Mouse (Mus musculus): ENCODE measurements around the gene Nsun2.

Nsun2 gene

DNA sequence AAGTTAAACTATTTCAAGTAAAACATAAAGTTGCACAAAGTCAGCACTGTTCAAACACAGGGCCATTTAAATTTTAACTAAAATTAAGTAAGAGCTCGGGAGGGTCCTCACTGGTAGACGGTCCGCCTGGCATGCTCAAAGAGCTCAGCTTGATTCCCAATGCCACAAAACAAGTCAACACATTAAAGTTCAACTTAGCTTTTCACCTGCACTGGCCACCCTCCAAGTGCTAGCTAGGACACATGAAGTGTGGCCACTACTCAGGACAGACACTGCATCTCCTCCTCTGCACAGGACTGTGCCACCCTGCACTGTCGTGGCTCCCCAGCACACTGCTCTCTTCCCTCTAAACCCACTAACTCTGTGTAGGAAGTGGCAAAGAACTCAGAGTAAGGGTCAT is 7.7 kb upstream of the Nsun2 start:
- peak; percentile 86 for DNase-seq

DNA sequence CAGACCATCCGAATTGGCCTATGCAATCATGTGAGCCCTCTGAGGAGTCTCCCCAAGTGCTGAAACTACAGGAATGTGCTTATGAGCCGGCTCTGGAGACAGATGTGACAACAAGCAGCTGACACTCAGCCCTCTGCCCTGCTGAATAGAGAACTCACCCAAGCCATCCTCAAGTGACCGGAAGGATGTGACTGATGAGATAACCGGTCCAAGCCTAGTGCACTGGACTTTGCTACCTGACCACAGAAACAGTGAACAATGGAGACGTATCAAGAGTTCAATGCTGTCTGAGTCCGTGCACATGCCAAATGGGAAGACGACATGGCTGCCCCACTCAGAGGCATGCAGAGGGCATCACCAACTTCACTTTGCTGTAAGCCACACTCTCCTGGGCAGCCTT is 5.0 kb upstream of the Nsun2 start:
- peak in 1 of 2 experiments; percentile 39 for DNase-seq

DNA sequence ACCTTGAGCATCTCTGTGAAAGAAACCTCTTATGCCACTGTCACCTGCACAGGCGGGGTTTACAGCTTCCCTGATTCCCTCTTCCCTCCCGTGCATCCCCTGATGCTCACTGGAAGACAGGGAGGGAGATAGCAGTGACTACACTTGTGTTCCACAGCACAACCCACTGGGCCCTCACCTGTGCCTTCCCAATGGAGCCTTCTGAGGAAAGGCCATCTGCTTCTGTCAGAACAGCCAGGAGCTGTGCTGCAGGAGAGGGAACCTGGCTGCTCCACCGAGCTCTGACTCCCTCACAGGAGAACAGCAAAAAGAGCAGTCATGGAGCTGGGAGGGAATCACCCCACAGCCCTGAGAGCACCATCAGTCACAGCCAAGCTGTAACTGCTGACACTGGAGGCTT is 3.4 kb upstream of the Nsun2 start:
- DNase-seq: no peak

DNA sequence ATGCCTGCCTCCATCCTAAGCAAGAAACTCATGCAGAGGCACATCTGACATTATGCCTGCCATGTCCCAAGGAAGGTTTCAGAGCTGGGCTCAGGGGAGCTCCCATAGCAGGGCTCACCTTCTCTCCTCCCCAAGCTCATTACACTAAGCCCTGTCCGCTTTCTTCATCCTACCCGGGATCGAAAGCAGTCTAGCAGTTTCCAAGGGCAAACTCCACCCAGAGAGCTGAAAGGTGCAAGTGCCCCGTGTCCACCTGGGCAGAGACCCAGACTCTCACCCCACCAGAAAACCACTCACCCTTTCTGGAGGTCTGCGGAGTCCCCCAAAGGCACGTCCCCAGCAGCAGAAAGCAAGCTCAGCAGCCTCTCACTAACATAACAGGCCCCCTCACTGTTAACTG is 2.6 kb upstream of the Nsun2 start:
- DNase-seq: peak in 1 of 2 experiments; percentile 31

DNA sequence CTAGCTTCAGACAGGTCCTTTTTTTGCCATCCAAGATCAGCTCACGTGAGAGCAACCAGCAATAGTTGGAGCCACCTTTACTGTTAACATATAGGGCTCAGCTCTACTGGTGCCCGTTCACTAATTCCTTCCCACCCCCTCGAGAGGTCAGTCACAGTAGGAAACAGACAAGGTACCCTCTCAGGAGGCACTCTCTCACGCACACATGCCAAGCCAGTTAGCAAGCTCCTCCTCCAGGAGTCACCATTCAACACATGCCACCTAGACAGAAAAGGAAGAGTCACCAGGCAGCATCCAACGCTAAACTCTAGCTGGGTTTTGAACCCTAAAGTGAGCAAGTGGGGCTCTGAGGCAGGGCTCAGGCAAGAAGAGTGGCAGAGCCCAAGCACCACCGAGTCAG is 2.1 kb upstream of the Nsun2 start:
- DNase-seq: no peak

DNA sequence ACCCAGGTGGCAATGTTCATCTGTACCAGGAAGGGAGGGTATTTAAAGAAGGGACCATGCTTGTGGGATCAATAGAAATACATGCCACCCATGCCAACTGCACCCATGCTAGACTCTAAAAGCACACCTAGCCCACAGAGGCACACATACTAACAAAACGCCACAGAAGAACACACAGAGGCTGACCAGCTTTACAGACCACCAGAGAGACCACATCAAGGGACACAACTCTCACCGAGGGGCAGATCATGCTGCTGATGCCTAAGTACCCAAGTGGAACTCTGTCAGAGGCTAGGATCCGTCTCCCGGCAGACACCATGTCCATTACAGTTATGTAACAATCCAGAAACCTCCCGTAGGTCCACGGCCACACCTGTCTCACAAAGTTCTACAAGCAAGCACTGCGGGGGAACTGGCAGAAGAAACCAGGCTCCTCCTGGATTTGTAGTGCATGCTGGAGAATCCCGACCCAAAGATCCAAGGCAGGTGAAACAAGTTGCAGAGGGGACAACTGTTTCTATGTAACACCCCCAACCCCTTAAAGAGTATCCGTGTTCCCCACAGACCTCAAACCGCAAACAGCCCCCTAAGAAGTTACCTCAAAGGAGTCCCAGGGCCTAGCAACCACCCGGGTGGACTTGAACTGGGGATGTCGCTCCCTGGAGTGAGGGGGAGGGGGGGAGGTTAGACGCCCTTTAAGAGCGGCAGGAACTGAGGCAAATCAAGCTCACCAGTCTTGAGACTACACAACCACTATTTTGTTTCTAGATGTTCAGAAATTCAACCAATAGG is 1.2 kb upstream of the Nsun2 start:
- peak in 1 of 2 experiments; percentile 48 for DNase-seq

DNA sequence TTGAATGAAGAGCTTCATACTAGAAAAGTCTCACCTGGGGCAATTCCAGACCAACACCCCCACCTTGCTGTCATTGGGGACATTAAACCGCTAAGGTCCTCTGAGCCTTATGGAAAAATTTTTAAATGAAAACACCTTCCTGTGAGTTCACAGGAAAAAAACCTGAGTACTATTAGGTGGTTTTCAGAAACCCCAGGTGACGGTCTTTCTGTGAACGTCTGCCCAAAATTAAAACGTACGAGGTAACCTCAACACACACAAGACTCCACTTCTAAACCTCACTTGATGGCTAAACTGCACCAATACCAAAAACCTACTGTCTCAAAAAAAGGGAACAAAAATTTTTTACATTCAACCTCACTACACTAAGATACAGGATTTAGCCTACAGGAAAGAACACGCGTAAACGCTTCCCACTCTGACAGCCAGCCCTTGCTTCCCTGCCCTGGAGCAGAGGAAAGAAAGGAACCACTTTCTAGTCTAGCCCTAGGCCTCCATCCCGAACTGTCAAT is 597 bp upstream of the Nsun2 start:
- DNase-seq: no peak

DNA sequence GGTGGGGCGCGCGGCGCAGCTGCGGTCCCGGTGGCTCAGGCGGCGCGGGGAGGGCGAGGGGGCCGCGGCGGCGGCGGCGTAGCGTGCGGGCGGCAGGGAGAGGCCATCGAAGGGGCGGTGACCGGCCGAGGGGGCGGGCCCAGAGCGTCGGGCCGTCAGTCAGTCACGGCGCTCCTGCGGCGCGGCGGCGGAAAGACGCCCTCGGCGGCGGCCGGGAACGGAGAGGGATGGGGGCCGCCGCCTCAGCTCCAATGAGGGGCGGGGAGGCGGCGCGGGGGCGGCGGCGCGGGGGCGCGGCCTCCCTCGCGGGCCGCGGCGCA is 748 bp downstream of the Nsun2 start, which contains the start of gene Tent4a:
Gene Tent4a (minus strand): TSS at position 284 of the 320 bp plus-strand sequence.
- DNase-seq: no peak

DNA sequence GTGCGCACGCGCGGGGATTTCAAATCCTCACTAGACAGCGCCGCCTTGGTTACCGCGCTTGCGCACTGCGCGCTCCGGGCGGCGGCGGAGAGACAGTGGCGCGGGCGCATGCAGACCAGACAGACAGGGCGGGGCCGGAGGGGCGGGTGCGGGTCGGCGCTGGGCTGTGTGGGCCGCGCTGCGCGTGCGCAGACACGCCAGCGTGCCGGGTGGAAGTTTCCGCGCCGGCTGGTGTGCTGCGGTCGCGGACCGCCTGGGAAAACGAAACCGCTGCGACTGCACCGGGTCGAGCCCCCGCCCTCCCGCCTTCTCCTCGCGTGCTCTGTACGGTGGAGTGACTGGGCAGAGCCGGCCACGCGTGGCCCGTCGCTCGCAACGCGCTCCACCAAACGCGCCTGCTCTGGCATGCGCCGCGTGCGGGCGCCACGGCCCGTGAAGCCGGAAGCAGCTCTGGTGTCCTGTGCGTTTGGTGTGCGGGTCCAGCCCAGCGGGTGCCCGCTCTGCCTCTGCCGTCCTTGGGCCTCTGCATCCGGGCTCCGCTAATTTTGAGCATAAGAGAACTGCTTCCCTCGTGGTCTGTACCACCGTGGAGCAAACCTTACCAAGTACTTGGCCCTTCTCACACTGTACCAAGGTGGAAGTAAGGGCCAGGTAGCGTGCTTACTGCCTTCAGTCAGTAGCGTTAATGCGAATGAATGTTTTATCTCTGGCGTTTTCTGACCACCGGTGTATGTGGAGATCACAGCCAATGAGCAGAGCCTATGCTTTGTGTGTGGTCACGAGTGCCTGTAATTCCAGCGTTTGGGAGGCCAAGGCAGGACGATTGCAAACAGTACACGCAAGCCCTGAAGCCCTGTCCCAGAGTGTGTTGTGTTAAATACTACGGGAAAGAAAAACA is 1.4 kb downstream of the Nsun2 start:
- peak; percentile 97 to 98 for DNase-seq

DNA sequence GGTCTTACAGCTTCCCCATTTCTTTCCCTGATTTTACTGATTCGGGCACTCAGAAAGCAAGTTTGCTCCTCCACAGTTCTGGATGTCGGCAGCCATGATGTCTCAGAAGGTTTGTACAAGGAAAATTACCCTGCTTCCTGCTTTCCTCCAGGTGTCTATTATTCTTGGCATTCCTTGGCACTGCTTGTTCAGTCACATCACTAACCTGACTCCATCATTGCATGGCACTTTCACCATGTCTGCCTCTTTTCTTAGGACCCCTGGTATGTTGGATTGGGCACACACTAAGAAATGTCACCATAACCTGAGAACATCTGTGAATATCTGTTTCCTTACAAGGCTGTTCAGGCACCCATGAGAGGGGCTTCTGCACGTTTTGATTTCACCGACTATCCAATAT is 2.5 kb downstream of the Nsun2 start:
- no peak for DNase-seq

DNA sequence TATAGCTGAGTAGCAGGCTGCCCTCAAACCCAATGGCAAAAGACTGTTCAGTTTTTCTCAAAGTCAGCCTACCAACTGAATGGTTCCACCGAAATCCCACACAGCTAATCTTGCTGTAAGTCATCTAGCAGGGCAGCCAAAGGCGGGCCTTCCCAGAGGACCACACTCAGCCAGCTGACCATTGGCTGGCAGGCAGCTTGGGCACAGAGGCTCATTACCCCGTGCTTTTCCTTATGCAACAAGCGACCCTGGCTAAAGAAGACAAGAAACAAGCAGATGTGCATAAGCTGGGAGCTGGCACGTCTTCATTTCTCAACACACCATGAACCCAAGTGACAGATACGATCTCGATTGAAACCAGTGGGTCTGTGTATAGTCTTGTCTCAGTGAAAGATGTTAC is 3.8 kb downstream of the Nsun2 start:
- no peak for DNase-seq

DNA sequence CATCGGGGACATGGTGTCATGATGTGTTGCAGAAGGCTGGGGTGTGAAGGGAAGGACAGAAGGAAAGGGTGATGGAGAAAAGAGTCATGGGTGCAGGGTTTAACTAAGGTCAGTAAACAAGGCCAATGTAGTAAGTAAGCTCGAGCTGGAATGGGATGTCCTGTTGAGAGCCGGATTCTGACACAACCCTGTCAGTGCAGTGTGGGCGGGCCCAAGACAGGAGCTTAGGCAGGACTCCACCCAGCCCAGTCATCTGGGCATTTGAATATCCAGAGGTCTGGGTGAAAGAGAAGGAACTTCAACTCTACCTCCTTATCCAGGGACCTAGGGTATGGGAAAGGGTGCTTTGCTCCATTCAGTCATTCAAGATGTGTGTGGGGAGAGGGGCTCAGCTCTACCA is 4.8 kb downstream of the Nsun2 start:
- DNase-seq: no peak

DNA sequence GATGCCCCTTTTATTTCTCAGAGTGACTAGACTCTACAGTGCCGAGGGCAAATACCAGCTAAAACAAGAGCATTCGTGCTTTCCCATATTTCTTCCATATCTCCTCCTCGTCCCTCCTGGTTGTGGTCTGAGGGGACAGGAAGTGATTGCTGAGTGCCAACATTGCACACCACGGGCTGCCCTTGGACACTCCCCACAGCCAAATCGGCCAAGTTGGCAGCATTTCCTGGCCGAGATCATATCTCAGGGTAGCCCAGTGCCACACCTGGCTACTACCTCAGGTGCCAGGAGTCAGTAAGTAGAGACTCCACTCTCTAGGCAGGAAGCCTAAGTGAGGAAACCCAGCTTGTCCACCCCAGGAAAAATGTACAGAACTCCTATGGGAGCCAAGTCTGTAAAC is 7.7 kb downstream of the Nsun2 start:
- no peak for DNase-seq

DNA sequence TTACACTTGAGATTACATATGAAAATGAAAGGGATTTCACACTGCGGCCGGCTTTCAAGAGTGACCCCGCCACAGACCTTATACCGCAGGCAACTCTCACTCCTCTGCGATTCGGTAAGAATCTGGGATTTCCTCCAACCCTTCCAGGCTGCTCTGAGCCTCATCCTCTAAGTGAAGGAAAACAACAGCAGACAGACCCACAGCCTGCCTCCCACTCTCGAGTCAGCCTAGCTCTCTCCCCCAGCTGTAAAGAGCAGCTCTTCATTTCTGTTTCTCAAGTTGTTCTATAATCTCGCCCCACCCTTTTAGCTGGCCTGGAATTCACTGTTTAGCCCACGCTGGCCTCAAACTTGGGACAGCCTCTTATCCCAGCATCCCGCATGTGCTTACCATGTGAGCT is 8.2 kb downstream of the Nsun2 start:
- DNase-seq: no peak

DNA sequence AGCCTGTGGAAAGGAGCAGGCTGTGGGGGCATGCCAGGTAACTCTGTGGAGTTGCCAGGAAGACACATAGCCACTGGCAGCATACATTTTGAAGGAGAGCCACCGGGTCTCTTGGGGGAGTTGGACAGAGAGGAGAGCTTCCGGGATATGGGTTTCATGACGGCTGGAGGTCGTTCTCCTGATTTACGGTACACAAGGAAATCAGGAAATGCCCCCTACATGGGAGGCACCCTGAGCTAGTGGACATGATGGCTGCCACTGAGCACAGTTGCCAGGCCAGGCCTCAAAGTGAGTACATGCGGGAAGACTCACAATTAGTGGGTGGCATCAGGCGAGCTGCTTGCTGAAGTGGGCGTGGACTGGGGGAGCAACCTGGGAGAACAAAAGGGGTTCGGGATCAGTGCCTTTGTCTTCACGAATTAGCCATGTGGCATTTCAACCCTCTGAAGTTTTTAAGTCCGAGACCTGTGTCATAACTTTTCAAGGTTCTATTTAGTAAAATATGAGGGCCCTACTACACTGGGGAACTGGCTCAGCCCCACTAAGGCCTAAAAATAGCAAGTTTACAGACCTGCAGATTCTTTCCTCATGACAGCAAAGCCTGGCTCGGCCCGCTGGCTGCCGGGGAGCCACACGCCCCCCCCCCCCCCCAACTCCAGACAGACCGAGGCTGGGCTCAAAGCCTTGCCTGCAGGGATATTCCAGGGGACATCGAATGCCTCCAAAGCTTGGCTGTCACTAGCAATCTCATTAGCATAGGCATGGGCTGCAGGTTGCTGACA is 9.2 kb downstream of the Nsun2 start:
- DNase-seq: no peak

DNA sequence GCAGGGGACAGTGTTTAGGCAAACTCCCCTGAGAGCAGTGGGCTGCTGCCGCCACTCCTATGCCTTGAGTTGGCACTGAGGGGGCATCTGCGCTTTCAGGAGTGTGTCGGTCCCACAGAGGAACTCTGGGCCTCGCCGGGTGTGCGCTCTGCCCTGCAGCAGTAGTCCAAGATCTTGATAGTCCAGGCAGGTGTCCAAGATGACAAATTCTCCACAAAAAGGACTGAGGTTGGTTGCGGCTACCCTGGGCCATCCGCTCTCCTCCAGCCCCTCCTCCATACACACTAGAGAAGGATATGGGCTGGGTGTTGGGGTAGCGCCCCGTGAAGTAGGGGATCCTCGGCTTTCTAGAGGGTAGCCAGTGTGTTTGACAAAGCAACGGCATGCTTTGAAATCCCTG is 10.0 kb downstream of the Nsun2 start:
- no peak for DNase-seq

DNA sequence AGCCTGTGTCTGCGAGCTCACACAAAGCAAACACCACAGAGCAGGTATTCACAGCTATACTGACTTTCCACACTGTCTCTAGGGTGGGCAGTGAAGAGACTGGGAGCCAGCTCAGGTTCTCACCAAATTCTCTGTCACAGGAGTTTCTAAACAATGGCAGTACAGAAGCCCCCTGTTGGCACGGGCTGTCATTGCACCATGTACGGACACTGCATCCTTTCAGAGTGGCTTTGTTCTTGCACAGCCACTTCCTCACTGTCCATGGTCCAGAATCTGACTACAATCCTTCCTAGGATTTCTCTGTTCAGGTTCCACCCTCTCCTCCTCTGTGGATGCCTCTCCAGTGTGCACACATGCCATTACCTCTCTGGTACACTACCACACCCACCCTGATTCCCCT is 11.5 kb downstream of the Nsun2 start:
- peak in 1 of 2 experiments; percentile 59 for DNase-seq

DNA sequence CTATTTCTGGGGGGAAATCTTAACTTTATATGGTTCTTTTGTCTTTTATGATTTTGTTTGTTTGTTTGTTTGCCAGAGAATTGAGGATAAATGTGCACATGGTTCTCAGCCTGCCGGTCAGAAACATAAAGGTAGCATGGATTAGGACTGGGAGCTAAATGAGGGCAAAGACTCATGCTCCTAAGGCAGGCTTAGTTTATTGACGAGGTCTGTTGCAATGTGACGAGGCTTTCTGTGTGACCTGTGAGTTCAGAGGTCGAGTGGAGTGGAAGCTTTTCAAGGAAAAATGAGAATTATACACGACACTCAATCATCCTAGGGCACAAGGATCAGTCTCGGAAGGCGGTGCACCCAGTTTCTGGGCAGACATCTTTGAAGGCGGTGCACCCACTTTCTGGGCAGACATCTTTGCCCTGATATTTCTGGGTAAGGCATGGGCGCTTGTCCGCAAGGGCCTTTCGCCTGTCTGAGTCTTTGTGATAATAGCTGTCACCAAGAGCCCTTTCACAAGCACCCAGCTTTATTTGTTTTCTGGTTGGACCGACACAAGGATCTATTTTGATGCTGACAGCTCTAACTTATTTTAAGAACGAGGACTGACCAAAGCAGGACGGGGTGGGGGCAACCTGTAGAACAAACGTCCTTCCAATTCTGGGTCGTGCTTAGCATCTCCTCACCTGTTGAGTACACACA is 14.1 kb downstream of the Nsun2 start:
- no peak for DNase-seq

DNA sequence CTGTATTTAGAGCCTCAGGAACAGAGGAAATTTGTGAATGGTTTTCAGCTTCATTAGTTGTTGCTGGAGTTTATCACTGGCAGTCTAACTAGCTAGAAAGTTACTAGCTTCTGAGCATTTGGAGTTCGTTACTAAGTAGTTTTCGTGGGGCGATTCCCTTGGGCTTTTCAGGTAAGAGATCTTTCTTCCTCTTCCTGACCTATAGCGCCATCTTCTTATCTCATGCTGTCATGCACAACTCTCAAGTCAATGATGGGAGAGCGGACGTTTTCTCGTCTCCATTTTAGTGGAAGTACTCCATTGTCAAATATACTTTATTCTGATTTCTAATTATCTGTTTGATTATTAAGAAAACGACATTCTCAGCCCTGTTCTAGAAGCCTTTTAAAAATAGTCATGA is 16.4 kb downstream of the Nsun2 start:
- DNase-seq: no peak

DNA sequence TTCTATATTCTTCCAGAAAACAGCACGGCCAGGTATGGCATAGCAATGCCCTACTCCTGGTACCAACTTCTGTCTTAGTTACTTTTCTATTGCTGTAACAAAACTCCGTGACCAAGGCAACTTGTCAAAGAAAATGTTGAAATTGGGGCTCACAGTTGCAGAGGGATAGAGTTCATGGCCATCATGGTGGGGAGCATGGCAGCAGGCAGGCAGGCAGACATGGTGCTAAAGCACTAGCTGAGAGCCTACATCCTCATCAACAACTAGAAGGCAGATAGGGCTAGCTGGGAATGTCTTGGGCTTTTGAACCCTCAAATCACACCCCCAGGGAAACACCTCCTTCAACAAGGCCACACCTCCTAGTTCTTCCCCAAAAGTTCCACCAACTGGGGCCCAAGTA is 17.3 kb downstream of the Nsun2 start:
- no peak for DNase-seq

DNA sequence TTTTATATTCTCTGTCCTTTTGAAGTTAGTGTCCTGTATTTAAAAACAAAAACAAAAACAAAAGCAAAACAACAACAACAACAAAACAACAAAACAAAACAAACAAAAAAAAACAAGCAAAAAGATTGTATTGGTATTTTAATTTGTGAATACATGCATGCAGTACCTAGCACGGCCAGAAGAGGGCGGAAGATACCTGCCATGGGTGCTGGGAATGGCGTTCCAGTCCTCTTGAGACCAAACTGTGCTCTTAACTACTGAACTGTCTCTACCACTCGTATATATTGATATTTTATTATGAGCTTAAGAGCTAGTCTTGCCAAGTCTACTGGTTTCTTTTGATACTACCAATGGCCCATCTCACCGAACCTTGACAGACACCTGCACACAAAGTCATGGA is 19.5 kb downstream of the Nsun2 start:
- peak in 1 of 2 experiments; percentile 61 for DNase-seq

DNA sequence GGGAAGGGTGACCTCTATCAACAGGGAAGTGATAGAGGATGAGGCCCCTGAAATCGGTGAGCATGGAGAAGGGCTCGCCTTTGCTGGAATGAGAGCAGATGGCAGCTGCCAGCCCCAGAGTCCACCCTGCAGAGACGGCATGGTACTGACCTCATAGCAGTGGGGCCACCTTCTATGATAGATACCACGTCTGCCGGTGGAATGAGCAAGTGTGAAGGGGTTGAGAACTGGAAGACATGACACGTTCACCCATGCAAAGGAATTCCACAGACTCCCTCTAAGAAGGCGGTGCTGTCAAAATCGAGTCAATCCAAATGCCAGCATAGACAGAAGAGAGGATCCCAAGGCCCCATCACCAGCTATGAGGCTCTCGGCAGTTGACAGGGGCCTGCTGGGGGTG is 20.7 kb downstream of the Nsun2 start:
- no peak for DNase-seq

DNA sequence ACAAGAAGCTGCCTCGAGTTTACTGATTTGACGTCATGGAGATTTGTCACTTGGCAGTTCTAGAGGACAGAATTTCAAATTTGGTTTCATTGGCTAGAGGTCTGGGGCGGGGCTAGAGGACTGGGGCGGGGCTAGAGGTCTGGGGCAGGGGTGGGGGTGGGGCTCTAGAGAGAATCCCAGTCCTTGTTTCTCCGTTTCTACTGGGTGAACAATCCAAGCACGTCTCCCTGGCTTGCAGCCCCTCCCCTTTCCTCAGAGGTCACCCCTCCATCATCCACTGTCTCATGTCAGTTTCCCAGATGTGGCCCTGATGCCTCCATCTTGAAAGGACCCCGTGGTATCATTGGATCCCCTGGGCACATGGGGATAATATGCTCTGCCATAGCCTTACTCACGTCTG is 21.5 kb downstream of the Nsun2 start:
- DNase-seq: no peak

Measured in kidney, adult 8-10 months (tissue).